Mouse (Mus musculus) brain, embryonic 14.5 days (tissue): ENCODE results near the gene Ano9.

Experiments
- CTCF ChIP-seq: fragments of 200-500 bp; IDR thresholded peaks from 2 replicates; pipeline ENCODE4 v1.5.1; 2012; ENCODE audit warnings: inconsistent platforms, mild to moderate bottlenecking, moderate library complexity, borderline replicate concordance; ENCODE audit not compliant: insufficient read depth, insufficient read length; ENCODE audit errors: extremely low read depth
- POLR2A ChIP-seq: fragments of 200-500 bp; IDR thresholded peaks from 2 replicates; pipeline ENCODE4 v1.6.1; 2012; ENCODE audit warnings: mild to moderate bottlenecking, inconsistent platforms, borderline replicate concordance; ENCODE audit not compliant: poor library complexity, insufficient read depth, insufficient read length, severe bottlenecking; ENCODE audit errors: extremely low read depth

DNA sequence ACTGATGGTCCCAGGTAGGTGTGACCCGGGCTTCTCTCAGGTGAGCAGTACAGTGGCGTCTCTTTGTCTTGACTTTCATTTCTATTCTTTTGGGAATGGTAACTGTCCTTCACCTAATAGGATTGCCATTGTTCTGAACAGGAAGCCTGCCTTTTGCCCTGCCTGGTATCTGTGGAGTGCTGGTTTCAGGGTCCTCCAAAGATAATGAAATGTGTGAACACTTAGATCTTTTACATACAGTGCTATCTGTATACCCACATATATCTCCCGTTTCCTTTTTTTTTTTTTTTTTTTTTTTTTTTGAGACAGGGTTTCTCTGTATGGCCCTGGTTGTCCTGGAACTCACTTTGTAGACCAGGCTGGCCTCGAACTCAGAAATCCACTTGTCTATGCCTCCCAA, 23.7 kb upstream of the Ano9 start:
- TF ChIP-seq CTCF (no peak), POLR2A (no peak)
